Mouse (Mus musculus): ENCODE data around the gene Exosc10.

- TF ChIP-seq MYOG (IDR thresholded peaks at IDR 0.05; ENCODE audit: control insufficient read depth in 1 of 3, insufficient read depth in 1 of 3, insufficient read length in 2 of 3, low read depth in 2 of 3) (peak in 1 of 3 experiments; percentile 16), USF1 (IDR thresholded peaks at IDR 0.05; ENCODE audit: low read depth) (no peak), MAX (IDR thresholded peaks at IDR 0.05; ENCODE audit: low read depth) (no peak), POLR2A (IDR thresholded peaks at IDR 0.05; ENCODE audit: insufficient read length, low read depth) (peak; percentile 64), TCF12 (IDR thresholded peaks at IDR 0.05; ENCODE audit: insufficient read depth, poor library complexity, severe bottlenecking) (no peak), E2F4 (IDR thresholded peaks at IDR 0.05; ENCODE audit: insufficient read depth) (no peak), TCF3 (IDR thresholded peaks at IDR 0.05; ENCODE audit: insufficient read length, low read depth) (no peak), CEBPB (IDR thresholded peaks at IDR 0.05; ENCODE audit: insufficient read depth, poor library complexity, severe bottlenecking) (no peak), REST (IDR thresholded peaks at IDR 0.05; ENCODE audit: insufficient read depth, insufficient read length) (no peak)
These were observed at the start of gene Exosc10 for GRCm38 (mm10) chr4:148558297-148559000.

Measured in myocyte (in vitro differentiated cells).